Mouse (Mus musculus) right cerebral cortex, postnatal 14 days (tissue): ENCODE data around the gene Ttc7.

Experiments used
- DNase-seq: peaks from one replicate; pipeline ENCODE4 v3.0.0; 2022

Gene Ttc7

GRCm38 (mm10) chr17:87343060-87343703, 60.5 kb downstream of the Ttc7 start:
- DNase-seq: no peak

GRCm38 (mm10) chr17:87344441-87345251, 62.0 kb downstream of the Ttc7 start:
- DNase-seq: no peak

- no peak for DNase-seq
Observed at GRCm38 (mm10) chr17:87345252-87345593, 62.5 kb downstream of the Ttc7 start.

- DNase-seq: no peak
Observed at GRCm38 (mm10) chr17:87348353-87348752, 65.7 kb downstream of the Ttc7 start.

- no peak for DNase-seq
Observed at GRCm38 (mm10) chr17:87349069-87349468, 66.4 kb downstream of the Ttc7 start.

GRCm38 (mm10) chr17:87349575-87349974, 66.9 kb downstream of the Ttc7 start:
- DNase-seq: no peak

- no peak for DNase-seq
Observed at GRCm38 (mm10) chr17:87350471-87351240, 68.0 kb downstream of the Ttc7 start.

GRCm38 (mm10) chr17:87351241-87352105, 68.8 kb downstream of the Ttc7 start:
- no peak for DNase-seq

- peak; percentile 30 for DNase-seq
Observed at GRCm38 (mm10) chr17:87352106-87352897, 69.6 kb downstream of the Ttc7 start.

- DNase-seq: no peak
Observed at GRCm38 (mm10) chr17:87352898-87353225, 70.2 kb downstream of the Ttc7 start.

- DNase-seq: no peak
Observed at GRCm38 (mm10) chr17:87353745-87354320, 71.1 kb downstream of the Ttc7 start.

GRCm38 (mm10) chr17:87355456-87355855, 72.8 kb downstream of the Ttc7 start:
- no peak for DNase-seq

- DNase-seq: no peak
Observed at GRCm38 (mm10) chr17:87356261-87356660, 73.6 kb downstream of the Ttc7 start.

GRCm38 (mm10) chr17:87357506-87357905, 74.8 kb downstream of the Ttc7 start:
- DNase-seq: no peak

- no peak for DNase-seq
Observed at GRCm38 (mm10) chr17:87361132-87361531, 78.4 kb downstream of the Ttc7 start.

- no peak for DNase-seq
Observed at GRCm38 (mm10) chr17:87364108-87364507, 81.4 kb downstream of the Ttc7 start.

GRCm38 (mm10) chr17:87365268-87365667, 82.6 kb downstream of the Ttc7 start:
- DNase-seq: no peak

- no peak for DNase-seq
Observed at GRCm38 (mm10) chr17:87366520-87366919, 83.8 kb downstream of the Ttc7 start.

- DNase-seq: no peak
Observed at GRCm38 (mm10) chr17:87367228-87367627, 84.5 kb downstream of the Ttc7 start.

- peak; percentile 74 for DNase-seq
Observed at GRCm38 (mm10) chr17:87367640-87368039, 85.0 kb downstream of the Ttc7 start.

- DNase-seq: no peak
Observed at GRCm38 (mm10) chr17:87368481-87368880, 85.8 kb downstream of the Ttc7 start.
